Mouse (Mus musculus) limb, embryonic 11.5 days (tissue): ENCODE results near the gene Rab11fip3. TPM values are rescaled to one million over a fixed set of nuclear protein-coding genes. Genes with fewer than 3 reads are reported as not detected.

Source experiments
- ATAC-seq: fragments of 200-750 bp; cut with Nextera tagmentation; 2 replicates; pipeline ENCODE4 v1.8.0; 2017; ENCODE audit warnings: low read depth; ENCODE audit not compliant: insufficient number of reproducible peaks, low FRiP score, low TSS enrichment
- DNase-seq: peaks from one replicate; pipeline ENCODE4 v3.0.0-alpha.2; 2015; ENCODE audit warnings: low spot score
- H3K27ac ChIP-seq: fragments of 300-500 bp; sonication (generic); replicated peaks from 2 replicates; pipeline ENCODE4 v1.5.1; 2014; ENCODE audit warnings: low read depth, mild to moderate bottlenecking, low read length
- H3K27me3 ChIP-seq: fragments of 300-500 bp; sonication (generic); 2 replicates; pipeline ENCODE4 v1.6.1; 2014; ENCODE audit warnings: mild to moderate bottlenecking, low read length, mixed read lengths; ENCODE audit not compliant: control insufficient read depth, insufficient read depth
- H3K36me3 ChIP-seq: fragments of 300-500 bp; sonication (generic); 2 replicates; pipeline ENCODE4 v1.6.1; 2014; ENCODE audit warnings: mild to moderate bottlenecking, low read length, moderate library complexity, mixed read lengths; ENCODE audit not compliant: control insufficient read depth, insufficient read depth
- H3K4me1 ChIP-seq: fragments of 300-500 bp; sonication (generic); 2 replicates; pipeline ENCODE4 v1.6.1; 2014; ENCODE audit warnings: low read length, mixed read lengths; ENCODE audit not compliant: control insufficient read depth, insufficient read depth
- H3K4me2 ChIP-seq: fragments of 300-500 bp; sonication (generic); 2 replicates; pipeline ENCODE4 v1.6.1; 2014; ENCODE audit warnings: low read depth, mild to moderate bottlenecking, moderate library complexity; ENCODE audit not compliant: severe bottlenecking
- H3K4me3 ChIP-seq: fragments of 300-500 bp; sonication (generic); 2 replicates; pipeline ENCODE4 v1.5.1; 2014; ENCODE audit warnings: low read depth, low read length
- H3K9ac ChIP-seq: fragments of 300-500 bp; sonication (generic); 2 replicates; pipeline ENCODE4 v1.6.1; 2014; ENCODE audit warnings: mild to moderate bottlenecking, low read length
- H3K9me3 ChIP-seq: fragments of 300-500 bp; sonication (generic); 2 replicates; pipeline ENCODE4 v1.6.1; 2016; ENCODE audit warnings: low read length; ENCODE audit not compliant: control insufficient read depth
- WGBS: fragments of 180-500 bp; shearing (Covaris S2); extraction: QIAGEN DNeasy Blood & Tissue Kit; methylation state at CpG from one replicate; pipeline ENCODE4 v1.1.7; 2014; 5-methylcytosine and 5-hydroxymethylcytosine counted together
- polyA plus RNA-seq: library from polyadenylated mRNA; unstranded; fragments of >200 nt; fragmentation: Nextera tagmentation; extraction: Ambion mirVana; gene quantifications from 2 replicates; pipeline ENCODE4 v1.2.1, GENCODE M21; 2014

Gene Rab11fip3
- polyA plus RNA-seq, 1 experiment from 2014 or later, result 15.9 TPM

GRCm38 (mm10) chr17:25956201-25956600 lies 113.2 kb downstream of the Rab11fip3 start:
- Histone ChIP-seq H3K4me1 (peaks cover 6% of the 10 kb centered on the region), H3K36me3 (peaks cover 2% of the 10 kb centered on the region; the same call in 1 of the 2 replicates), H3K27me3 (peaks cover 25% of the 10 kb centered on the region), H3K4me3 (no peak overlapping the region), H3K4me2 (no peak overlapping the region), H3K9me3 (no peaks in the 10 kb centered on the region), H3K9ac (no peak overlapping the region), H3K27ac (no peak overlapping the region)
- ATAC-seq (no peak), DNase-seq (no peak)
- 67% methylated on average over 7 of the region's 7 CpGs for WGBS

DNA sequence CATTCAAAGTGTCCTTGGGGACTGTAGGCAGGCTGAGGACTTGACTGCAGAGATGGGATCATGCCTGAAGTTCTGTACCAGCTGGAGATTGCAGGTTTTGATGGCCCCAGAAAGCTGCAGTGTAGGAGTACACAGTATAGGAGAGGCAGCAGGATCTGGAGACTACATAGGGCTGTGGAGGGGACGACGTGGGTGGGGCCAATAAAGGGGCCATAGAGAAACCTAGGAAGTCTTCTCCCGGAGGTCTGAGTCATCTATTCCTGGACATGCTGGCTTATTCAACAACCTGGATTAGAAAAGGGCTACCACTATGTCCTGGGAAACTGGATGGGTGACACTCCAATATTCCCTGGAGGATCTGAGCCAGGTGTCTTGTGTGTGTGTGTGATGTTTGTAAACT lies 113.6 kb downstream of the Rab11fip3 start:
- 54% methylated on average over 3 of the region's 3 CpGs for WGBS
- Histone ChIP-seq H3K4me3 (no peak overlapping the region), H3K9ac (no peak overlapping the region), H3K4me1 (peaks cover 6% of the 10 kb centered on the region), H3K27ac (no peak overlapping the region), H3K4me2 (no peak overlapping the region), H3K27me3 (peaks cover 29% of the 10 kb centered on the region), H3K9me3 (no peaks in the 10 kb centered on the region), H3K36me3 (peaks cover 2% of the 10 kb centered on the region; the same call in 1 of the 2 replicates)
- DNase-seq (no peak), ATAC-seq (no peak)

- ATAC-seq, result no peak
- peaks cover 40% of the 10 kb centered on the region for H3K27me3 ChIP-seq
Measured at GRCm38 (mm10) chr17:25954671-25955070, 114.7 kb downstream of the Rab11fip3 start.

GRCm38 (mm10) chr17:25953161-25953560 lies 116.2 kb downstream of the Rab11fip3 start:
- no peaks in the 10 kb centered on the region for H3K9me3 ChIP-seq
- no peak for ATAC-seq
- no peak overlapping the region for H3K27ac ChIP-seq
- H3K4me1 ChIP-seq, result peaks cover 6% of the 10 kb centered on the region
- 73% methylated on average over 5 of the region's 5 CpGs for WGBS
- H3K27me3 ChIP-seq, result peaks cover 40% of the 10 kb centered on the region
- no peak overlapping the region for H3K9ac ChIP-seq
- H3K4me2 ChIP-seq, result no peak overlapping the region
- H3K4me3 ChIP-seq, result no peak overlapping the region
- no peaks in the 10 kb centered on the region for H3K36me3 ChIP-seq
- no peak for DNase-seq

More at GRCm38 (mm10) chr17:25954671-25955070, 114.7 kb downstream of the Rab11fip3 start:
- Histone ChIP-seq H3K4me1 (peaks cover 6% of the 10 kb centered on the region), H3K27ac (no peak overlapping the region), H3K36me3 (no peaks in the 10 kb centered on the region), H3K9ac (no peak overlapping the region), H3K9me3 (no peaks in the 10 kb centered on the region), H3K4me3 (no peak overlapping the region), H3K4me2 (no peak overlapping the region)
- no peak for DNase-seq
- WGBS, result 72% methylated on average over 2 of the region's 2 CpGs

GRCm38 (mm10) chr17:25951803-25952623 lies 117.3 kb downstream of the Rab11fip3 start, which contains the start of gene A930017K11Rik:
Gene A930017K11Rik (minus strand): TSS chr17:25952565.
- H3K27ac ChIP-seq, result no peak within 1 kb of the TSS
- DNase-seq, result peak; percentile 53
- peak within 1 kb of the TSS; percentile 69 for H3K4me2 ChIP-seq
- H3K36me3 ChIP-seq, result no peaks in the 10 kb centered on the region
- 1% methylated on average over 57 of the region's 58 CpGs for WGBS
- H3K4me3 ChIP-seq, result peak within 1 kb of the TSS; percentile 40
- H3K9ac ChIP-seq, result no peak within 1 kb of the TSS
- peaks cover 40% of the 10 kb centered on the region for H3K27me3 ChIP-seq
- no peak for ATAC-seq
- H3K4me1 ChIP-seq, result peaks cover 6% of the 10 kb centered on the region
- H3K9me3 ChIP-seq, result no peaks in the 10 kb centered on the region

- Histone ChIP-seq H3K27me3 (peaks cover 40% of the 10 kb centered on the region), H3K27ac (no peak overlapping the region), H3K9me3 (no peaks in the 10 kb centered on the region), H3K4me1 (peaks cover 6% of the 10 kb centered on the region), H3K9ac (no peak overlapping the region), H3K36me3 (no peaks in the 10 kb centered on the region), H3K4me3 (peak overlapping the region; percentile 40), H3K4me2 (peak overlapping the region; percentile 69)
- no peak for ATAC-seq
- DNase-seq, result no peak
- WGBS, result under 1% methylated on average over 33 of the region's 33 CpGs
Measured at GRCm38 (mm10) chr17:25951225-25951802, 118.0 kb downstream of the Rab11fip3 start.

DNA sequence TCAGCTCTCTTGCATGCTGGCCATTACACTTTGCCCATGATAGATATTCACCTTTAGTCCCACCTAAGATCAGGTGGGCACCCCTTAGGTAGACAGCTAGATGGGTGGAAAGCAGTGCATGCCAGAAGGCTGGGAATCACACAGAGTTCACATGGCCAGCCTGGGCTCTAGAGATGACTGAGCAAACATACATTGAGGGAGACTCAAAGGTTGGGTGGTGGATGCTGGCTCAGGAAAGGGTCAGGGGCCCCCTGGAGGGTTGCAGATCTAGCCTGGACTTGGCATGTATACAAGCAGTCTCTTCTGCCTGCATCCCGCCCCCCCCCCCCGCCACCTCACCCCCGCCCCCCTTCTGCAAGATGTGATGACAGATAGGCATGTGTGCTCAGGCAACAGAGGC lies 118.6 kb downstream of the Rab11fip3 start:
- Histone ChIP-seq H3K4me2 (0 out of 2 replicates have a peak overlapping the region, but pooled peaks have one; percentile 69), H3K4me3 (no peak overlapping the region), H3K27me3 (peaks cover 40% of the 10 kb centered on the region), H3K27ac (no peak overlapping the region), H3K9ac (no peak overlapping the region), H3K36me3 (no peaks in the 10 kb centered on the region), H3K4me1 (peaks cover 8% of the 10 kb centered on the region), H3K9me3 (no peaks in the 10 kb centered on the region)
- 0% methylated on average over 3 of the region's 3 CpGs for WGBS
- no peak for DNase-seq
- ATAC-seq, result no peak

DNA sequence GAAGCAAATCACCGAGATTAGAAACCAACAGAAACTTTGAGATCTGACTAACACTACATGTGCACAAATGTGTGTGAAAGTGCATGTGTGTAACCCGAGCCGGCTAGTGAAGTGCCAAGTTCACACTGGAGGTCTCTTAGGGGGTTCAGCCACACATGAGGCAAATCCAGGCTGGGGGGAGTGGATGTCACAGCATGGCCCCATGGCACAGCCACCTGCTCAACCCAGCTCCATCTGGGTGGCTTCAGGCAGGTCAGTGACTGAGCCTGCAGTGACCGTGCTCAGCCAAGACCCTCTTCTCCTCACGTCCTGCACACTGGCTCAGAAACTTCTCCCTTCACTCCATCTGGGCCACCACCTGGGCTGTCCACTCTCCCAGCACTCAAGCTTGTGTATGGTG lies 119.4 kb downstream of the Rab11fip3 start:
- ATAC-seq (no peak), DNase-seq (no peak)
- H3K4me3 ChIP-seq, result no peak overlapping the region
- no peak overlapping the region for H3K27ac ChIP-seq
- H3K4me2 ChIP-seq, result no peak overlapping the region
- WGBS, result 71% methylated on average over 5 of the region's 5 CpGs
- H3K9me3 ChIP-seq, result no peaks in the 10 kb centered on the region
- H3K36me3 ChIP-seq, result no peaks in the 10 kb centered on the region
- peaks cover 40% of the 10 kb centered on the region for H3K27me3 ChIP-seq
- peaks cover 8% of the 10 kb centered on the region for H3K4me1 ChIP-seq
- no peak overlapping the region for H3K9ac ChIP-seq
